Mouse (Mus musculus) lung, adult 2 months (tissue): ENCODE data around the gene Ell3.

Experiments
- CTCF ChIP-seq: fragments of 200-500 bp; IDR thresholded peaks from 2 replicates; pipeline ENCODE4 v1.5.1; 2011; ENCODE audit warnings: mild to moderate bottlenecking, low read length, control low read depth; ENCODE audit not compliant: insufficient read depth
- POLR2A ChIP-seq: fragments of 200-500 bp; IDR thresholded peaks from 2 replicates; pipeline ENCODE4 v1.6.1; 2011; ENCODE audit warnings: low read depth, mild to moderate bottlenecking, control low read depth, low read length, borderline replicate concordance; ENCODE audit errors: extremely low read depth

DNA sequence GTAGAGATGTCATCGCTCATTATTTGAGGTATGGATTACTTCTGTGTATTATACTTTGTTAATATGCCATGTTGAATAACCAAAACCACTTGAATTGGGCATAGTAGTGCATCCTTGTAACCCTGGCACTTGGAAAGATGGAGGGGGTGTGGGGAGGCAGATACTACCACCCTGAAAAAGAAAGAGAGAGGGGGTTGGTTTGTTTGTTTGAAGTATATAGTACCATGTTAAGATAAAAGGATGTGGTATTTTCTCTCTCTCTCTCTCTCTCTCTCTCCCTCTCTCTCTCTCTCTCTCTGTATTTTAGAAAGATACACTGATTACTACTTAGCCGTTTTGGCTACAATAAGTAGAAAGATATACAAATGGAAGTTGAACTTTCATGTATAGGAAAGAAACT is 18.2 kb downstream of the Ell3 start:
- TF ChIP-seq POLR2A (no peak), CTCF (no peak)
